Mouse (Mus musculus) gastrocnemius, postnatal 4 days (tissue): ENCODE results near the gene Lrrk1. TPM values are rescaled to one million over a fixed set of nuclear protein-coding genes. Genes with fewer than 3 reads are reported as not detected.
A peak's percentile ranks its signal among the peaks of the same experiment; 100 is the strongest.

Source experiments
- DNase-seq, 2 experiments: peaks; one replicate each; pipeline ENCODE4 v3.0.0; 2021 to 2022; ENCODE audit warnings: low spot score in 2 of 2, mixed read lengths in 2 of 2
- total RNA-seq, 2 experiments: library from RNA; stranded (reverse); gene quantifications; 2 replicates each; pipeline ENCODE4 v1.2.3; 2021

Lrrk1 gene
- total RNA-seq, 2 experiments from 2014 or later: 13.7 to 14.4 TPM

- peak; percentile 47 to 74 for DNase-seq
These were observed 45.8 kb downstream of the Lrrk1 start for GRCm38 (mm10) chr7:66342323-66342722.

GRCm38 (mm10) chr7:66340044-66340443, 48.1 kb downstream of the Lrrk1 start:
- no peak for DNase-seq

GRCm38 (mm10) chr7:66339625-66340024, 48.5 kb downstream of the Lrrk1 start:
- peak in 1 of 2 experiments; percentile 40 for DNase-seq

- no peak for DNase-seq
These were observed 51.2 kb downstream of the Lrrk1 start for GRCm38 (mm10) chr7:66336955-66337354.

GRCm38 (mm10) chr7:66333906-66334500, 54.1 kb downstream of the Lrrk1 start:
- no peak for DNase-seq

GRCm38 (mm10) chr7:66332340-66332739, 55.8 kb downstream of the Lrrk1 start:
- DNase-seq: no peak

GRCm38 (mm10) chr7:66330610-66331009, 57.5 kb downstream of the Lrrk1 start:
- DNase-seq: no peak

- DNase-seq: no peak
These were observed 60.6 kb downstream of the Lrrk1 start for GRCm38 (mm10) chr7:66327516-66327915.

- no peak for DNase-seq
These were observed 62.6 kb downstream of the Lrrk1 start for GRCm38 (mm10) chr7:66325419-66326053.

GRCm38 (mm10) chr7:66323252-66324015, 64.7 kb downstream of the Lrrk1 start:
- DNase-seq: no peak

- no peak for DNase-seq
These were observed 67.2 kb downstream of the Lrrk1 start for GRCm38 (mm10) chr7:66320996-66321395.

- DNase-seq: no peak
These were observed 70.0 kb downstream of the Lrrk1 start for GRCm38 (mm10) chr7:66318147-66318546.

GRCm38 (mm10) chr7:66310670-66311656, 77.2 kb downstream of the Lrrk1 start:
- DNase-seq: no peak

- peak in 1 of 2 experiments; percentile 57 for DNase-seq
These were observed 78.0 kb downstream of the Lrrk1 start for GRCm38 (mm10) chr7:66309950-66310669.

GRCm38 (mm10) chr7:66309240-66309949, 78.8 kb downstream of the Lrrk1 start:
- no peak for DNase-seq

- no peak for DNase-seq
These were observed 79.4 kb downstream of the Lrrk1 start for GRCm38 (mm10) chr7:66308581-66309239.

- DNase-seq: no peak
These were observed 80.4 kb downstream of the Lrrk1 start for GRCm38 (mm10) chr7:66307791-66308190.

GRCm38 (mm10) chr7:66305714-66306198, 82.4 kb downstream of the Lrrk1 start:
- DNase-seq: no peak
